Mouse (Mus musculus) CH12F3 (cell line): ENCODE results near the gene Dusp28.

ENCODE experiments used
- in situ Hi-C: fragments of 300-500 bp; cut with MboI; formaldehyde crosslinking; loops from 2 replicates; pipeline ENCODE4 v1.14.3; 2020; ENCODE audit warnings: low sequenced_read_pairs

The Dusp28 gene

DNA sequence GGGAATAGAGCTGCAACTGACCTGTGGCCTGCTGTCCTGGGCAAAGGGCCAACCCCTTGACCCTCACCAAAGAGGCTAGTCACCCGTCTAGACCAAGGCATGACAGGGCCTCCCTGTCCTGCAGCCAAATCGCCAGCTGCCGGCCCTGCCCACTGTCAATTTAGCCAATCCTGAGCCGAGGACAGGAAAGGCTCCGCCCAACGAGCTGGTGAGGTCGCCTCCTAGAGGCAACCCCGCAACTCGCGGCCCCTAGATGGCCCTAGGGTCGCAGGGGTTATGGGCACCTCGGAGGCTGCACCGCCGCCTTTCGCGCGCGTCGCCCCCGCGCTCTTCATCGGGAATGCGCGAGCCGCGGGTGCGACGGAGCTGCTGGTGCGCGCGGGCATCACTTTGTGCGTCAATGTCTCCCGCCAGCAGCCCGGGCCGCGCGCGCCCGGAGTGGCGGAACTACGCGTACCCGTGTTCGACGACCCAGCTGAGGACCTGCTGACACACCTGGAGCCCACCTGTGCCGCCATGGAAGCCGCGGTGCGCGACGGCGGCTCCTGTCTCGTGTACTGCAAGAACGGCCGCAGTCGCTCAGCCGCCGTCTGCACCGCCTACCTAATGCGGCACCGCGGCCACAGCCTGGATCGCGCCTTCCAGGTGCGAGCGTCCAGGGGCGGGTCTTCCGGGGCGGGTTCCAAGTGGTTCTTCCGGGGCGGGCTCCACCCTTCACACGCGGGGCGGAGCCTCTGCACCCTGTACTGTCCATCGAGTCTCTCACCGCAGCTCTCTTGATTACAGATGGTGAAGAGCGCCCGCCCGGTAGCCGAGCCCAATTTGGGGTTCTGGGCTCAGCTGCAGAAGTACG, at the start of gene Dusp28:
Gene Dusp28, plus strand, starts transcription at position 203 of the 853 bp plus-strand sequence.
- in situ Hi-C loops, result no loop called here

DNA sequence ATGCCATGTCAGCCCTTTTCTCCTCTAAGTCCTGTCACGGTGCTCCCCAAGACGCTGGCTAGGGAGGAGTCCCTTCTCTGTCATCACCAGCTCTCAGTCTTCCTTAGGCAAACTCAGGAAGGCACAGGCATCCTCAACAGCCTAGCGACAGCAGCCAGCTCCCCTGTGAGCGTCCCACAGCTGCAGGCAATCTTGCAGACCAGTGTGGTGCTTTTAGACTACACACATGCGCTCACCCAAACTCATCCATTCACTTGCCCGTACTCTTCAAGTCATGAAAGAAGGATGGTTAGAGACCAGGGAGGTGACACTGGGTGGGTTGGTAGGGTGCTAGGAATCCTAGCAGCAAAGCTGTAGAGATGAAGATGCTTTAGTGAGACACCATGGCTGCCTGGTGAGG, 45.3 kb upstream of the Dusp28 start:
- in situ Hi-C loops, result no loop called here

GRCm38 (mm10) chr1:92863268-92863667, 43.5 kb upstream of the Dusp28 start:
- in situ Hi-C loops, result no loop called here

DNA sequence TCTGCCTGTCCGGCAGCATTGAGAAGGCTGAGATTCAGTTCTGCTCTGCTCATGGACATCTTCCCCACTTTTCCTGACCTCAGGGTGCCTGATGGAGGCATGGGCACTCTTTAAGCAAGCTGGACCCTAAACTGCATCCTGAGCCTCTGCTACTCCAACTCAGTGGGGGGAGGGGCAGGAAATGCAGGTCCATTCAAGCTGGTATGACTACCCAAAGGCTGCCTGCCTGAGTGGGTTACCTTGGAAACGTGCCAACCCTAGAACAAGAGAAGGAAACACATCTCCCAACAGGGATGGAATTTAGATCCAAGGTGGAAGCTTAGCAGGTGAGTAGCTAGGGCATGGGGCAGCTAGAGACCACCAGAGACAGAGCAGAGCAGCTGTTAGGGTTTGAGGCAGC, 40.6 kb upstream of the Dusp28 start:
- in situ Hi-C loops, result no loop called here

GRCm38 (mm10) chr1:92869985-92870384, 36.8 kb upstream of the Dusp28 start:
- in situ Hi-C loops, result no loop called here

DNA sequence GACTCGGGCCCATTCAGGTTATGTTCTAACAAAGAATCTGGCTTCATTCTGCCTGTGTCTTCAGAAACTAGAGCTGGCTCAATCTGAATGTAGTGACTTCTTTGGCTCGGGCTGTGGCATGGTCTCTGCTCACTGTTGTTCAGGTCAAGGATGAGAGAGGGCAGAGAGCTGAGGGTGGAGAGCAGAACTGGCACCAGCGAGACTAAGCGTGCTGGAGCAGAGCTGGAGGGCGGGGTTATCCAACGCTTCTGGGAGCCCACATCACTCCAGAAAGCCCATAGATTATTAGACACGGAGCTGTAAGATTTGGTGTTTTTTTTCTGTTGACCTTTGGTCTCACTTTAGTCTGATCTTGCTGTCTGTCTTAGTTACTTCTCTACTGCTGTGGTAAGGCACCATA, 34.1 kb upstream of the Dusp28 start:
- in situ Hi-C loops, result no loop called here

GRCm38 (mm10) chr1:92874011-92874410, 32.8 kb upstream of the Dusp28 start:
- in situ Hi-C loops, result no loop called here

DNA sequence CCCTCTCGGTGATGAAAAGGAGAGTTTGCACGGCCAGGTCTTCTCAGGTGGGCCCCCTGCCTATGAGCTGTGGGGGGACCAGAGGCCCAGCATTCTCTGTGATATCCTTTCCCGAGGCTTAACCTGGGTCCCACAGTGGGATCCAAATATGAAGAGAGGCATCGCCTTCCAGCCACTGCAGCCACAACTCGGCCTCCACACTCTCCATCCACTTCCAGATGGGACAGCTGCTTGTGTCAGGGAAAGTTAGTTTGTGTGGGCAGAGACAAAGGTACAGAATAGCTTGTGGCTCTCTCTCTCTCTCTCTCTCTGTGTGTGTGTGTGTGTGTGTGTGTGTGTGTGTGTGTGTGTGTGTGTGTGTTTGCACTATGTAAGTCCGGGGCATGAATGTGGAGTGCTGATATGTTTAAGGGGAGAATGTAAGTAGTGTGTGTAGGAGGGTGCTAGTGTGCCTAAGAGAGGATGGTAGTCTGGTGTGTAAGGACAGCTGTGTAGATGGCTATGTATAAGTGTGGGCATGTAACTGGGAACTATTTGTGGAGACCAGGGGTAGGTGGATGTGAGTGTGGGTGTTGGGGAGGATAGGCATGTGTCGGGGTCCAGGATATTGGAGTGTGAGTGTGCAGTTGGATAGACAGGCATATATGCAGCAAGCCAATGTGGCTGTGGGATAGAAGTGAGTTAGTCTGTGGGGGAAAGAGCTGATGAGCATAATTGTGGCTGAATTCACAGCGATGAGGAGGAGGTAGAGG, 31.2 kb upstream of the Dusp28 start:
- in situ Hi-C loops, result no loop called here

GRCm38 (mm10) chr1:92877431-92877978, 29.3 kb upstream of the Dusp28 start:
- in situ Hi-C loops, result no loop called here

GRCm38 (mm10) chr1:92878066-92878741, 28.6 kb upstream of the Dusp28 start:
- in situ Hi-C loops, result no loop called here

GRCm38 (mm10) chr1:92879266-92879665, 27.5 kb upstream of the Dusp28 start:
- in situ Hi-C loops, result no loop called here

DNA sequence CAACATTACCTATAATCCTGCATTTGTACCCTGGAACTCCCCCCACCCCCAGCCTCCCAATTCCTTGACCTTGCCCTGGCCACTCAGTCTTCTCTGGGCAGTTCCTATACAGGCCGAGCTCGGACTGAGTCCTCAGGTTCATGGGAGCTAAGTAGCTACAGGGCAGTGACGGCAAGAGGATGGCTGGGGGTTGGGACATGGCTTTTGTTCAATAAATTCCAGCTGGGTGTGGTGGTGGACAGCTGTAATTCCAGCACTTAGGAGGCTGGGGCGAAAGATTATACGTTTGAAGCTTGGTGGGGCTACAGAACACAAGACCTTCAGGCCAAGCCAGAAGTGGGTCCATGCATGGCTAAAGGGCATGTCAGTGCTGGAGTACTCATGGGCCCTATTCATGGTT, 26.7 kb upstream of the Dusp28 start:
- in situ Hi-C loops, result no loop called here

- in situ Hi-C loops, result no loop called here
Measured at GRCm38 (mm10) chr1:92881982-92882381, 24.8 kb upstream of the Dusp28 start.

DNA sequence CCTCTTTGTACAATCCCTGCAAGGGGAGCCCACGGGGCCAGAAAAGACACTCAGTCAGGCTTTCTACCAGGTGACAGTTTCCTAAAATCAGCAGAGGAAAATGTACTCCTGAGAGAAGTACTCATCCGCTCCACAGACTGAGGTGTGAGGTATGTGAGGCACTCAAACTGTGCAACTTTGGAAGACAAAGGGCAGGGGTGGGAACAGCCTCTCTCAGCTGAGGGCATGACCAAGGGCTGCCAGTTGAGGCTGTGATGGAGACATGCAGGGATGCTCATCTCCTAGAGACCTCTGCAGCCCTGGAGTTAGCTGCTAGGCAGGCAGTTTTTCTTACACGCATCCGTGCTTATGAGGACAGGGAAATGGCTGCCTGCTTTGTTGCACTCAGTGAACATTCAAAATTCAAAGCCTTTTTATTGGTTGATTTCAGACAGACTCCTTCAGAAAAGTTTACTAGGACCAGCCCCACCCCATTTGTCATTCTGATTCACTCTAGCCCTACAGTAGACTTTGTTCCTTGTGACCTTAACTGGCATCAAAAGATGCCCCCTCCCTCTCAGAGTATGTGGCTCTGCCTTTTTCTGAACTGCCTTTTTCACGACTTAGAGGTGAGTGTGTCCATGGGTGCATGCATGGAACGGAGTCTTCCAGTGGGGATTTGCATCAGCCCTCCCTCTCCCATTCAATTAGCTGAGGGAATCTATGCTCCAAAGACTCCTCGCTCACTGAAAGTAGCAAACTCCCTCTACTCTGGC, 17.7 kb upstream of the Dusp28 start:
- in situ Hi-C loops, result no loop called here

- in situ Hi-C loops, result no loop called here
Measured at GRCm38 (mm10) chr1:92892791-92893190, 14.0 kb upstream of the Dusp28 start.

DNA sequence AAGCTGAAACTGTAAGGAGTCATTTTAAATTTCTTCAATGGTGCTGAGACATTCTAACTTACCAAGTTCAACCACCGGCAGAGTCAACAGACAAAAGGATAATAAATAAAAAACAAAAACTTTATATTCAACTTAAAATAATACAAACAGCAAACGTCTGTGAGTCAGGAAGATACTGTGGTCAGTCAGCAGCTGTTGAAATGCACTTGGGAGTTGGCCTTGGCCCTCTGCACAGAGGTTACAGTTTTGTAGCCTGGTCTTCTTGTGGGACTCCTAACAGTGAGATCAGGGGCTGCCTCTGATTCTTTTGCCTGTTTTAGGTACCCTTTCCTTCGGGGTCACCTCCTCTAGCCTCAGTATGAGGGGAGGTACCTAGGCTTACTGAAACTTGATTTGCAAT, 12.9 kb upstream of the Dusp28 start:
- in situ Hi-C loops, result no loop called here

GRCm38 (mm10) chr1:92895089-92895488, 11.7 kb upstream of the Dusp28 start:
- in situ Hi-C loops, result no loop called here

- in situ Hi-C loops, result no loop called here
Measured at GRCm38 (mm10) chr1:92902786-92903185, 4.0 kb upstream of the Dusp28 start, which contains the start of gene Ankmy1. TSS of gene Ankmy1 (minus strand) at chr1:92902906.

GRCm38 (mm10) chr1:92903627-92904026, 3.2 kb upstream of the Dusp28 start:
- in situ Hi-C loops, result no loop called here

GRCm38 (mm10) chr1:92905703-92906310, 974 bp upstream of the Dusp28 start:
- in situ Hi-C loops, result no loop called here
